Mouse (Mus musculus): ENCODE measurements around the gene Hhipl1.

The Hhipl1 gene

DNA sequence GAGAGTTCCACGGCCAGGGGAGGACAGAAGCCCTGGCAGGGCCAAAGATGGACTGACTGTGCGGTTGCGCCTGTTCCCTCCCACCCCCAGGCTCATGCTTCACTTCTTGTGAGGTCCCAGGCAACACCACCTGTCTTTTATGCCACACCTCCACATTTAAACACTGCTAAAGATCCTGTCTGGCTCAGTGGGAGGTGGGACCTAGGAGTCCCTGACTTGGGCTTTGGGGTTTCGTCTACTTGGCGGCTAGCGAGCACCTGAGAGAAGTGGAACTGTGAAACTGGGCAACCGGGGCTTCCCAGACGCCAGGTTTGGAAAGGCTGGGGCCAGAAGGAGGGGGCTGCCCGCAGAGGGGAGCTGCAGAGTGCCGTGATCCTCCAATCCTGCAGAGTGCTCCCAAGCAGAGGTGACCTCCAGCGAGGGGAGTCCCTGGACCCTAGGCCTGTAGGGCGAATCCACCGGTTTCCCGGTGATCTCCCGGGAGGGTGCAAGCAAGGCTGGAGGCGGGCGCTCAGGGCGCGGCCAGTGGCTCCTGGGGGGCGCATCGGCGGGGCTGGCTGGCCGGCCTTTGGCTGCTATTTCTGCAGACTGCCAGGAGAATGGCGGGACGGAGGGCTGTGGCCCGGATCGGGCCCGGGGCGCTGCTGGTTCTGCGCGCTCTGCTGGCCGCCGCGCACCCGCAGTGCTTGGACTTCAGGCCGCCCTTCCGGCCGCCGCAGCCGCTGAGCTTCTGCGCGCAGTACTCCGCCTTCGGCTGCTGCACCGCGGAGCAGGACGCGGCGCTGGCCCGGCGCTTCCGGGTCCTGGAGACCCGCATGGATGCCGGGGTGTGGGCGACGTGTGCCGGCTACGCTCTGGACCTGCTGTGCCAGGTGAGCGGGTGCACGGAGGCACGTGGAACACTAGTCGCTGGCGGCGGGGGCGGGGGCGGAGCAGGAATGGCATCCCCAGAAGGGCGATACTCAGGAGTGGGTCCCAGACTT, at the start of gene Hhipl1:
Gene Hhipl1, plus strand, starts transcription at position 459 of the 983 bp plus-strand sequence.
- DNase-seq (ENCODE audit: low spot score), result peak; percentile 45

DNA sequence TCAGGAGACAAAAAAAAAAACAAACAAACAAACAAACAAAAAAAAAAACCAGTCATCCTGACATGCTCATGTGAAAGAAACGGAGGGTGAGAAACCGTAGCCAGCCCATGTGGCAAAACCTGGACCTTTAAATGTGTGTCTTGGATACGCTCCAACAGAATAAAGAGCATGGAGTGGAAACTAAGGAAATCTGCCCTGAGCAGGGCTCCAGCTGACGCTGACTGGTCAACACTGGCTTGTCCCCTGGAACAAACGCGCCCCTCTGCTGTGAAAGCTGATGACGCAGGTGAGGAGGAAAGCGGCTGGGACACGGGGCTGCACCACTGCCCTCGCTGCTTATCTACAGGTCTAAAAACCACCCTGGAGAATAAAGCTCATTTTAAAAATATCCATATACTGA, 49.3 kb upstream of the Hhipl1 start:
- peak; percentile 55 for DNase-seq (ENCODE audit: low spot score)

DNA sequence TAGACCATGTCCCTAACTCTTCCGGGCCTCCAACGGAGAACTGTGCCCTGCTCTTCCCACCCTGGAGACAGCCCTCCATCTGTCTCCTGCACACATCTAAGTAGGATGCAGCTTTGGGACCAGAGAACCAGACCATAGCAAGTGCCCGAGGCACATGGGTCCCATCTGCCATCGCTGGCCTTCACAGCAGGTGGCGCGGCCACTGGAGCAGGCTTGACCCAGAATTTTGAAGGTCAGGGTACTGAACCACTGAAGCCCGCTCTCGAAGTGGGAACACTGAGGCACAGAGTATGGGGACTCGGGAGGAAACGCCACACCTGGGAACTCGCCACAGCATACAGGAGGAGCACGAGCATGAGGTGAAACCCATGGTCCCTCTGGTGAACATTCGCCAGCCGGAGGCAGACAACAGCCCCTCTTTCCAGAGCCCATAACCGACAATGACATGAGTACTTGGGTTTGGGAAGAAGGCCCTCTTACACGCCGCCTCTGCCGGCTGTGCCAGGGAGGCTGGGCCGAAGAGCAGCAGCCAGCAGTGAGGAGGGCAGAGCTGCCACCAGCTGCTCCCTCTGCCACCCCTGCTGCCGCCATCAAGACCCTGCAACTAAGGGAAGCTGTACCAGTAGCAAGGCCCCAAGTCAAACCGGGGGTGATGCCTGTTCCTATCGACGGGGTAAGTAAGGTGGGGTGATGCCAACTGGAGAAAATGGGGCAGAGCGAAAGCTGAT, 46.6 kb upstream of the Hhipl1 start:
- no peak for DNase-seq (ENCODE audit: low spot score)

DNA sequence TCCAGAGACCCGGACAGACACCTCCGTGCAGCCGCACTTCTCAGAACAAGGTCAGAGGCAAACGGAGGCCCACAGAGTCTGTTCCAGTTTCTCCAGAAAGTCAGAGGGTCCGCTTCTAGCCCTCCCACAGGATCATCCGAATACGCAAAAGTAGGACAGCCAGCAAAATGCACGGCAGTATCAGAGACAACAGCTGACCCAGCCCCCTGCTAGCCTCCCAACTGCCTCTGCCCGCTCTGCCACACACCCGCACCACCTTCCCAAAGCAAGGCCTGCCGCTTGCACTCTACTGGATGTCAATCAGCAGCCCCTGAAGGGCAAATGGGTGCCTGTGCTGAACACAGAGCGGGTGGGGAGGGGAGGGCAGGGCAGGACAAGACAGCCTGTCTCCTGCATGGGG, 45.1 kb upstream of the Hhipl1 start:
- DNase-seq (ENCODE audit: low spot score), result no peak

DNA sequence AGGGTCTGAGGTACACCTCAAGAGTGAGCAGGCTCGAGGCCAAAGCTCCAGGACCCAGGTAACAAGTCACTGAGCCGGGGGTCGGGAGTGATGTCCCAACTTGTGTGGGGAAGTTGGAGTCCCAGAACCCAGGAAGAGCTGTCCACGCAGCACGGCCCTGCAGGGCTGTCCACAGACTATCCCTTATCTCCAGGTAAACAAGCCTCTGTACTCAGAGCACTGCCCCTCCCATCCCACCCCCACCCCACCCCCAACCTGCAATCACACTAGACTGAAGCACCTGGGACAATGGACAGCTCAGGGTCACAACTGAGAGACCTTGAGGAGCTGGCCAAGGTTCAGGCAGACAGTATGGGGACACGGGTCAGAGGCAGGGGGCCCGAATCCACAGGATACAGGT, 41.2 kb upstream of the Hhipl1 start:
- DNase-seq (ENCODE audit: low spot score), result no peak

DNA sequence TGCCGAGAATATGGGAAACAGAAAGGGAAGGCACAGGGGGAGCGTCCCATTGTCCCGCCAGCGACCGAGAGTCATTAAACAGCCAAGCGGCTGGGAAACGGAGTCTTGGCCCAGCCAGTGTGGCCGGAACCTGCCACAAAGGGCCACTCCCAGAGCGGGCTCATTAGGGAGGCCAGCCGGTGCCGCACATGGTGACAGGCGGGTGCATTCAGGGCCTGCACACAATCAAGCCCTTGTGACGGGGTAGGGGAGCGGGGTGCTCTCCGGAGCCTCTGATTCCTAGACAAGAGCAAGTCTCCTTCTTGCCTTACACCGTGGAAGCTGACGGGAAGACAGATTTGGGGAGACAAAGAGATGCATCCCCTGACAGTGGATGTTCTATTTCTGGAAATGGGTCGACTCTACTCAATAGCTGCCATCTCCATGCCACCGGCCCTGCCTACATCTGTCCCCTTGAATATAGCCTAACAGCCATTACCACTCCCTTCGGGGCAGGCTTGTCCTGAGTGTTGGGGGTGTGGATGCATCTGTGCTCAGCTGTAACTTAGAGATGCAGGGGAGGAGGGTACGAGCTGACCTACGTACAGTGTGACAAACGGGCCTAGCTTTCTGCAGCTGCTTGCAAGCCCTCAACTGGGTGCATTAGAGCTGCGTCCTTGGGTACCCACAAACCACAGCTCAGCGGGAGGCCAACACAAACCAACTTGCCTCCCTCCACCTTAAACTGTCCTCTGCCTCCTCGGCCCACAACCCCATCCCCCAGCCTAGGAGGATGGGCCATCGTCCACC, 40.0 kb upstream of the Hhipl1 start:
- DNase-seq (ENCODE audit: low spot score), result no peak

DNA sequence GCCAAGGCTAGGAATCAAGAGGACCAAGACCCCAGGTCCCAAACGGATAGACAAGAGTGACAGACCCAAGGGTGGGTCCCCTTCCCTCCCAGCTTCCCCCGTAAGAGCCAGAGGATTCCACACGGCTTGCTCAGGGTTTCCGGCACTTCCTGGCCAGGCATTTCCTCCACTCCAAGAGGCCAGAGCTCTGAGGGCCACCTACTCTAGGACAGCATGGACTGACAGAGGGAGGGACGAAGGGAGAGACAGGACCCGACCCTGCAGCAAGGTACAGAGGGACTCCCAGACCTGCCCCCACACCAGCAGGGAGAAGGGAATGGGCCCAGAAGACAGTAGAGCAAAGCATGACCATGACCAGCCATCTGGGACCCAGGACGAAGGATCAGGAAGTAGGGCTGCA, 38.4 kb upstream of the Hhipl1 start:
- DNase-seq (ENCODE audit: low spot score), result no peak

DNA sequence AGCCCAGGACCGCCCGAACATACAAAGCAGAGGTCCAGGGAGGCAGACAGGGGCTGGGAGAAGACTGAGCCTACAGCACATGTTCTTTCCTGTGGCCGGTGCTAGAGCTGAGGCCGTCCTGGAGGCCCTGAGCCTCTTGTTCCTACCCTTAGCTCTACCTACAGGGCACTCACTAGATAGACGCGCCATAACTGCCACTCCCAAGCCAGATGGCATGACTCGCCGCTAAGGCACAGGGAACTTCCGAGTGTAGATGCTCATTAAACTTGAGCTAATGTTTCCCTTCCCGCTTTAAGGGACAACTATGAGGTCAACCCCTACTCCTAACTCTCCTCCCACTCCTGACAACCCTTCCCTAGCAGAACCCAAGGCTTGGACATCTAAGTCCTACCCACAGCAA, 37.1 kb upstream of the Hhipl1 start:
- DNase-seq (ENCODE audit: low spot score), result peak; percentile 39

DNA sequence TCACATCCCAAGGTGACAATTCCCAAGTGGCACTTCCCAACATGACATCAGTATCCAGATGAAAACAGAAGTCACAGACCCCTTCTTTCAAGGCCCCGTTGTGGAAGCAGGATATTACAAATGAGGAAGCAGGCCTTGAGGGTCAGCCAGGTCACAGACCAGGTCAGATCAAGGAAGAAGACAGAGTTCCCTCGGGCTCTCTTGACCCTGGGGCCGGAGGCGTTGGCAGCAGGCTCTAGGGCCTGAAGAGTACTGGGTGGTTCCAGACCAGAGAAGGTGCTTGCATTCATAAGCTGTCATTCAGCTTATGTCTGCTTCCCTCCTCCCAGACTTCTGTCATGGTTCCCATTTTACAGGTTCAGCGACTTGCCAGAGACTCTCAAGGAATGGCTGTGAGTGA, 36.4 kb upstream of the Hhipl1 start:
- DNase-seq (ENCODE audit: low spot score), result no peak

DNA sequence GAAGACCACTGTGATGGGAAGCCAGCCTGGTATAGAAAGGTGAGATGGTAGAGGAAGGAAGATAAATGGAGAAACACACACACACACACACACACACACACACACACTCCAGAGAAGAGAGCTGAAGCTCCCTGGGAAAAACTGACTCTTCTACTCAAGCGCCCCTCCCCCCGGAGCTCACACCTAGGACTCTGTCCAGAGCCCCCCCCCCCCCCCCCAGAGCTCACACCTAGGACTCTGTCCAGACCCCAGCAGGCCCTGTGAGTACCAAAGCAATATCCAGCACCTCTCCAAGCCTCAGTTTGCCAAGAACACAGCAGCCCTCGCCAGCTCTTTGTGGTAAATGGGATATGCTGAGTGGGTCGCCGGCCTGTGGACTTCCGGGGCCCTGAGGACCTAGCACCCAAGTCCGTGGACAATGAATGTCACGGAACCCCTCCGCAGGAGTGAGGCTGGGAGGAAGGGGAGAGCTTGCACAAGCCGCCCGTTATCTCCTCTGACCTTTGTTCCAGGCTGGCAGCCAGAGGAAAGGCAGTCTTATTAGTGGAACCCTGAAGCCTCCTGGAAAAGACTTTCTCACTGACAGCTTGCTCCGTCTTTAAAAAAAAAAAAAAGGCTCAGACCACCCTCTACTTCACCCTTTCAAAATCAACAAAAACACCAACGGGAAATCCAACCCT, 35.7 kb upstream of the Hhipl1 start:
- no peak for DNase-seq (ENCODE audit: low spot score)

DNA sequence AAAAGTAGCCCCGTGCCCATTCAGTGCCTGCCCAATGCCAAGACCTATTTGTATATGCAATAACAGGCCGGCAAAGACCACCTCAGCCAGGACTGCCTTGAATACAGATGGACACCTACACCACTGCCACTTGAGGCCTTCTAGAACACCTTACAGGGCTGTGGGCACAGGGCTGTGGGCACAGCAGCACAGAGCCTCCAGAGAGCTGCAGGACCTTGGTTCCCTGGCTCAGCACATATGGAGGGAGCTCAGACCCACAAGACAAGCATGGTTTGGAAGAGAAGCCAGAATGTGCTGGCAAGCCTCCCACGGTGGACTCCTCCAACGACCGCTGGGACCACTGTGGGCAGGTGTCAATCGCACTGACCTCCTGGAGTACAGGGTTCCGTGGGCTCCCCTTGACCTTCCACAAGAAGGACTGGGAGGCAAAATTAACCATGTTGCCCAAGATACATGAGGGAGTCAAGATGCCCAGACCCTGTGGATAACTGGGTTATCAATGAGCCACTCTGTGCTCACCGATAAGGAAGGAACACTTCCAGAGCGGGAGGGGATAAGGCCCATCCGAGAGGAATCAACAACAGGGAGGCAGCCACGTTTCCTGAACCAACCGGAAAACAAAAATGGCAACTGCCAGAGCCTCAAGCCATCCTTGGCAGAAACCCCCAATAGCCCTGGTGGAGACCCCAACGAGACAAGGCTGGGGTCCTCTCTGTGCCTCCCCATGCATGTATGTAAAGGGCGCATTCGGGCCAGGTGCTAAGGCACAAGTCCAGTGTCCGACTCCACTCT, 34.5 kb upstream of the Hhipl1 start:
- DNase-seq (ENCODE audit: low spot score), result no peak

- no peak for DNase-seq (ENCODE audit: low spot score)
These were observed 33.9 kb upstream of the Hhipl1 start for GRCm38 (mm10) chr12:108272143-108272635.

- DNase-seq (ENCODE audit: low spot score), result no peak
These were observed 32.4 kb upstream of the Hhipl1 start for GRCm38 (mm10) chr12:108273466-108274312.

DNA sequence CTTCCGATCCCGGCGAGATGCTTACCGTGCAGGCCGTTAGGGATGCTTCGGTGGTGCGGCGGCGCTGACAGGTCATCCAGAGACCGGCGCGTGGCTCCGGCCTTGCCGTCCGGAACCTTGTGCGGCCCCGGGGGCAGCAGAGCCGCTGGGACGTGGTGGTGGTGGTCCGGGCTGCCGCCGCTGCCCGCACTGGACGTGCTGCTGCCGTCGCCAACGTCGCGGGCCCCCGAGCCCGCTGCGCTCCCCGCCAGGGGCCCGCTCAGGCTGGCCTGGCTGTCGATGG, 31.8 kb upstream of the Hhipl1 start:
- DNase-seq (ENCODE audit: low spot score), result no peak

GRCm38 (mm10) chr12:108274661-108275507, 31.2 kb upstream of the Hhipl1 start, which contains the start of gene Ccdc85c:
Gene Ccdc85c, minus strand, starts transcription at chr12:108275425.
- peak; percentile 52 for DNase-seq (ENCODE audit: low spot score)

DNA sequence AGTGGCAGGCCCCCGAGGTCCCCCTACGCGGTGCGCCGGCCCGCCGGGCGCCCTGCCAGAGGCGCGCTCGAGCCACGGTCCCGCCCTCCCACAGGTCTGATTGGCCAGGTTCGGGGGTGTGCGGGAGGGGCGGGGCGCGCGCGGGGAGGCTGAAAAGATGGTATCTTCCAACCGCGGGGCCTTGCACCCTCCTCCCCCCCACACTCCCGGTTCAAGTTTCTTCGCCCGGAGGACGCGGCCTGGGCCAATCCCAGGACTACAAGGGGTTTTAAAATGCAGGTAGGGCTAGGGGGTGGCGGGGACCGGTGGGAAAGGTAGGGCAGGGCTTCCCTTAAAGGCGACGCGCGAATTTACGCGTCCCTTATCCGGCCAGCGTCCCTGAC, 30.6 kb upstream of the Hhipl1 start:
- peak; percentile 95 for DNase-seq (ENCODE audit: low spot score)

- peak; percentile 48 for DNase-seq (ENCODE audit: low spot score)
These were observed 29.9 kb upstream of the Hhipl1 start for GRCm38 (mm10) chr12:108275920-108276822.

GRCm38 (mm10) chr12:108277341-108277841, 28.7 kb upstream of the Hhipl1 start:
- peak; percentile 74 for DNase-seq (ENCODE audit: low spot score)

Data from MN1 (cell line).